Mouse (Mus musculus): ENCODE data around the gene Plscr1. TPM values are rescaled to one million over a fixed set of nuclear protein-coding genes. Genes with fewer than 3 reads are reported as not detected.

Plscr1 gene
- total RNA-seq, 1 experiment = 22.2 TPM

DNA sequence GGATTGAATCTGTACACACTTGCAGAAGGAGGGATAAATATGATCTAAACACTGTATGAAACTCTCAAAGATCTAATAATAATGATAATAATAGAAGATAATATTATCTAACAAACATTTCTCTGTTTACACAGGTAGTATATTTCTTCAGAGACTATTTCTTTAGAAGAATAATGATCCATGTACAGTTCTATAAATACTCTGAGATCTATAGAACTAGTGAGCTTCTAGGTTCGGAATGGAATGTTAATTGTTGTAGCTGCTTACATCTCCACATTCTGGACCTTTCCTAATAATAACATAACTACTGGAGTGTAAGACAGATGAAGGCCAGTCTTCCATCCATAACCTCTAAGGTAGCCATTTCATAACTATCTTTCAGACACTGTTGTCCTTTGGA is 59.5 kb downstream of the Plscr1 start, which contains the start of gene 1700057G04Rik:
1700057G04Rik (plus strand) TSS at position 301 of the 400 bp plus-strand sequence.
- no peak within 1 kb of the TSS for H3K27ac ChIP-seq (ENCODE audit: insufficient read depth, low read depth, low read length, poor library complexity, severe bottlenecking)
- no peak within 1 kb of the TSS for H3K9ac ChIP-seq (ENCODE audit: insufficient read depth, low read depth, low read length, poor library complexity, severe bottlenecking)
- no peak within 1 kb of the TSS for H3K4me3 ChIP-seq (ENCODE audit: insufficient read depth in 1 of 2, low read depth in 1 of 2, low read length in 2 of 2, poor library complexity in 1 of 2, severe bottlenecking in 1 of 2)
- in situ Hi-C loops (cut with MboI; ENCODE audit: low sequenced_read_pairs in 2 of 2, unreplicated experiment in 2 of 2) = no loop called here
- DNase-seq (ENCODE audit: low read depth, low spot score) = no peak
- no peak for TF ChIP-seq ZNF384 (IDR thresholded peaks at IDR 0.05; ENCODE audit: low read depth, low read length)
- TF ChIP-seq ZC3H11A (IDR thresholded peaks at IDR 0.05; ENCODE audit: borderline replicate concordance, low read depth, low read length) = no peak
- no peak for TF ChIP-seq MAFK (IDR thresholded peaks at IDR 0.05; ENCODE audit: insufficient read depth, low read depth, low read length)
- no peak for TF ChIP-seq HCFC1 (IDR thresholded peaks at IDR 0.05; ENCODE audit: borderline replicate concordance, insufficient read depth, low read length)
- TF ChIP-seq CHD2 (IDR thresholded peaks at IDR 0.05; ENCODE audit: low read depth, low read length) = no peak
- no peaks in the 10 kb centered on the region for H3K36me3 ChIP-seq (ENCODE audit: control insufficient read depth, insufficient read depth, low read length, poor library complexity, severe bottlenecking)
- no peaks in the 10 kb centered on the region for H3K9me3 ChIP-seq (ENCODE audit: control insufficient read depth, insufficient read depth, low read depth, low read length)
- no peaks in the 10 kb centered on the region for H3K4me1 ChIP-seq (ENCODE audit: control insufficient read depth in 2 of 2, insufficient read depth in 2 of 2, low read length in 2 of 2, poor library complexity in 1 of 2)

GRCm38 (mm10) chr9:92316791-92317190 is 67.2 kb downstream of the Plscr1 start:
- H3K36me3 ChIP-seq (ENCODE audit: control insufficient read depth, insufficient read depth, low read length, poor library complexity, severe bottlenecking) = no peaks in the 10 kb centered on the region
- H3K4me1 ChIP-seq (ENCODE audit: control insufficient read depth in 2 of 2, insufficient read depth in 2 of 2, low read length in 2 of 2, poor library complexity in 1 of 2) = no peaks in the 10 kb centered on the region
- H3K27ac ChIP-seq (ENCODE audit: insufficient read depth, low read depth, low read length, poor library complexity, severe bottlenecking) = no peak overlapping the region
- H3K4me3 ChIP-seq (ENCODE audit: insufficient read depth in 1 of 2, low read depth in 1 of 2, low read length in 2 of 2, poor library complexity in 1 of 2, severe bottlenecking in 1 of 2) = no peak overlapping the region
- no peak overlapping the region for H3K9ac ChIP-seq (ENCODE audit: insufficient read depth, low read depth, low read length, poor library complexity, severe bottlenecking)
- no peak for DNase-seq (ENCODE audit: low read depth, low spot score)
- H3K9me3 ChIP-seq (ENCODE audit: control insufficient read depth, insufficient read depth, low read depth, low read length) = no peaks in the 10 kb centered on the region
- in situ Hi-C loops (cut with MboI; ENCODE audit: low sequenced_read_pairs in 2 of 2, unreplicated experiment in 2 of 2) = no loop called here
- no peak for TF ChIP-seq MAFK (IDR thresholded peaks at IDR 0.05; ENCODE audit: insufficient read depth, low read depth, low read length)
- TF ChIP-seq CHD2 (IDR thresholded peaks at IDR 0.05; ENCODE audit: low read depth, low read length) = no peak
- no peak for TF ChIP-seq ZC3H11A (IDR thresholded peaks at IDR 0.05; ENCODE audit: borderline replicate concordance, low read depth, low read length)
- no peak for TF ChIP-seq ZNF384 (IDR thresholded peaks at IDR 0.05; ENCODE audit: low read depth, low read length)
- TF ChIP-seq HCFC1 (IDR thresholded peaks at IDR 0.05; ENCODE audit: borderline replicate concordance, insufficient read depth, low read length) = no peak

Other genes starting within 250 kb of the Plscr1 start
- not detected in 2 replicates for gene Plscr5, start 56.8 kb upstream of the Plscr1 start, total RNA-seq (2012; rRNA removed)
- gene Plscr2, start 25.9 kb downstream of the Plscr1 start, total RNA-seq (2012; rRNA removed) = 0.32 and 1.7 TPM in 2 replicates
- not detected in 2 replicates for gene 1700057G04Rik, start 59.6 kb downstream of the Plscr1 start, total RNA-seq (2012; rRNA removed)
- 0.09 TPM in 1 of 2 replicates, not detected in the other for gene Plscr4, start 207.6 kb downstream of the Plscr1 start, total RNA-seq (2012; rRNA removed)